Mouse (Mus musculus) adrenal gland, postnatal 10 days (tissue): ENCODE results near the gene Erc2. TPM values are rescaled to one million over a fixed set of nuclear protein-coding genes. Genes with fewer than 3 reads are reported as not detected.
A peak's percentile ranks its signal among the peaks of the same experiment; 100 is the strongest.

Experiments used
- DNase-seq: peaks from one replicate; pipeline ENCODE4 v3.0.0; 2021; ENCODE audit warnings: mixed read lengths
- total RNA-seq, 2 experiments: library from RNA; stranded (reverse); gene quantifications; 2 replicates each; pipeline ENCODE4 v1.2.3; 2021

Gene Erc2
- total RNA-seq, 2 experiments from 2014 or later, result 5.0 to 9.3 TPM

GRCm38 (mm10) chr14:28451771-28452170, 829.5 kb downstream of the Erc2 start:
- no peak for DNase-seq

- DNase-seq, result peak; percentile 63
These were observed 834.3 kb downstream of the Erc2 start for GRCm38 (mm10) chr14:28456372-28457076.

GRCm38 (mm10) chr14:28457428-28457827, 835.2 kb downstream of the Erc2 start:
- DNase-seq, result no peak

- no peak for DNase-seq
These were observed 845.7 kb downstream of the Erc2 start for GRCm38 (mm10) chr14:28467956-28468355.

GRCm38 (mm10) chr14:28469696-28470095, 847.5 kb downstream of the Erc2 start:
- no peak for DNase-seq

GRCm38 (mm10) chr14:28470212-28470611, 848.0 kb downstream of the Erc2 start:
- no peak for DNase-seq

- DNase-seq, result no peak
These were observed 852.8 kb downstream of the Erc2 start for GRCm38 (mm10) chr14:28475012-28475411.

GRCm38 (mm10) chr14:28475421-28475820, 853.2 kb downstream of the Erc2 start:
- no peak for DNase-seq

- no peak for DNase-seq
These were observed 854.5 kb downstream of the Erc2 start for GRCm38 (mm10) chr14:28476746-28477145.

- no peak for DNase-seq
These were observed 858.6 kb downstream of the Erc2 start for GRCm38 (mm10) chr14:28480866-28481265.

GRCm38 (mm10) chr14:28493806-28494205, 871.6 kb downstream of the Erc2 start:
- no peak for DNase-seq

GRCm38 (mm10) chr14:28494273-28494672, 872.0 kb downstream of the Erc2 start:
- DNase-seq, result no peak

- DNase-seq, result peak; percentile 7
These were observed 879.1 kb downstream of the Erc2 start for GRCm38 (mm10) chr14:28501216-28501878.

- no peak for DNase-seq
These were observed 881.0 kb downstream of the Erc2 start for GRCm38 (mm10) chr14:28503276-28503675.

- DNase-seq, result peak; percentile 69
These were observed 882.1 kb downstream of the Erc2 start, which contains the start of gene Wnt5a for GRCm38 (mm10) chr14:28504101-28505050. Gene Wnt5a, plus strand, starts transcription at chr14:28504750.

GRCm38 (mm10) chr14:28505051-28505585, 882.9 kb downstream of the Erc2 start:
- peak; percentile 65 for DNase-seq

GRCm38 (mm10) chr14:28505586-28506375, 883.6 kb downstream of the Erc2 start:
- DNase-seq, result peak; percentile 60

GRCm38 (mm10) chr14:28506376-28506831, 884.2 kb downstream of the Erc2 start:
- DNase-seq, result peak; percentile 79

GRCm38 (mm10) chr14:28507011-28507410, 884.8 kb downstream of the Erc2 start:
- DNase-seq, result peak; percentile 10

- peak; percentile 84 for DNase-seq
These were observed 885.2 kb downstream of the Erc2 start for GRCm38 (mm10) chr14:28507471-28507870.
